Mouse (Mus musculus) thymus, adult 2 months (tissue): ENCODE data around the gene Pkp4.

Experiments
- CTCF ChIP-seq: fragments of 200-500 bp; IDR thresholded peaks from 2 replicates; pipeline ENCODE4 v1.5.1; 2012; ENCODE audit warnings: mild to moderate bottlenecking, control low read depth, low read length, moderate library complexity, borderline replicate concordance; ENCODE audit not compliant: control insufficient read depth, poor library complexity, insufficient read depth; ENCODE audit errors: extremely low read depth
- POLR2A ChIP-seq: fragments of 200-500 bp; IDR thresholded peaks from 2 replicates; pipeline ENCODE4 v1.6.1; 2012; ENCODE audit warnings: mild to moderate bottlenecking, low read length, control low read depth, moderate library complexity; ENCODE audit not compliant: control insufficient read depth, poor library complexity, insufficient read depth; ENCODE audit errors: extremely low read depth

DNA sequence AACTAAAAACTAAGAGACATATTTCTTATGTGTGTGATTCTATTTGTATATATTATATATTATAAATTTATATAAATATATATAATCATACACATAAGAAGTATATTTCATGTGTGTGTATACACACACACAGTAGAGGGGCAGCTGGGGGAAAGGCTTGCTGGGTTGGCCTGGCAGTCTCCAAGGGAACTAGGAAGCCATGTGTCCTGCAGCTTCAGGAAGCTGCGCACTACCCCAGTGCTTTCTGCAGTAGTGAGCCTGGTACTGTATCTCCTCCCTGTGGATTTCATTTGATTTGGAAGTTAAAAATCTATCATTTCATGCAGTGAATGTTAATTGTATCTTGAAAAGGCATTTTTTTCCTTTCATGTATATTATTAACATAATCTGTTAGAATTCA lies 180.2 kb downstream of the Pkp4 start:
- no peak for TF ChIP-seq CTCF
- TF ChIP-seq POLR2A, result no peak
